Mouse (Mus musculus): ENCODE results near the gene Nub1. TPM values are rescaled to one million over a fixed set of nuclear protein-coding genes. Genes with fewer than 3 reads are reported as not detected.

Gene Nub1
- polyA plus RNA-seq (2015; fragmentation: Nextera tagmentation; extraction: Ambion mirVana), result 48.6 and 49.8 TPM in 2 replicates

GRCm38 (mm10) chr5:24685366-24686093 lies at the start of gene Nub1:
Gene Nub1 (plus strand): TSS chr5:24685532.
- Histone ChIP-seq H3K9ac (ENCODE audit: low read depth, low read length) (peak within 1 kb of the TSS; percentile 86), H3K4me2 (ENCODE audit: low read length) (peak within 1 kb of the TSS; percentile 82), H3K27me3 (ENCODE audit: control insufficient read depth, insufficient read depth, low read depth, low read length) (no peaks in the 10 kb centered on the region), H3K36me3 (ENCODE audit: control insufficient read depth, insufficient read depth, low read length) (peaks cover 8% of the 10 kb centered on the region), H3K4me1 (ENCODE audit: control insufficient read depth, insufficient read depth, low read length) (peaks cover 13% of the 10 kb centered on the region), H3K4me3 (ENCODE audit: low read depth, low read length) (peak within 1 kb of the TSS; percentile 91), H3K27ac (ENCODE audit: low read length) (peak within 1 kb of the TSS; percentile 97), H3K9me3 (replicated peaks; ENCODE audit: control insufficient read depth, low read length, poor library complexity, severe bottlenecking) (no peaks in the 10 kb centered on the region)
- WGBS, result under 1% methylated on average over 52 of the region's 53 CpGs
- peak; percentile 98 for ATAC-seq

DNA sequence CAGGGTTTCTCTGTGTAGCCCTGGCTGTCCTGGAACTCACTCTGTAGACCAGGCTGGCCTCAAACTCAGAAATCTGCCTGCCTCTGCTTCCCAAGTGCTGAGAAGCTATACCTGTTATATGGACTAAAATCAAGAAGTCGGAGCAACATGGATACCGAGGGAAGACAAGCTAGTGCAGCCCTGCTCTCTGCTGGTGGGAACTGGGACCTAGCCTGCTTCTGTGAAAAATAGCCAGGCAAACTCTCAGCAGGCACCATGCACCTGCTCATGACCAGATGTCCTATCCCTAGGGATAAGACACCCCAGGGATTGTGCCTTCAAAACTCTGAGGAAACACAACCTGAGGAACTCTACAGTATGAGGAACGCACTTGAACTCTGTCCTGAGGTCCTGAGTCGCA lies 48.3 kb upstream of the Nub1 start:
- H3K9me3 ChIP-seq (replicated peaks; ENCODE audit: control insufficient read depth, low read length, poor library complexity, severe bottlenecking), result no peaks in the 10 kb centered on the region
- 79% methylated on average over 4 of the region's 4 CpGs for WGBS
- H3K27ac ChIP-seq (ENCODE audit: low read length), result no peak overlapping the region
- no peak overlapping the region for H3K4me2 ChIP-seq (ENCODE audit: low read length)
- H3K27me3 ChIP-seq (ENCODE audit: control insufficient read depth, insufficient read depth, low read depth, low read length), result no peaks in the 10 kb centered on the region
- ATAC-seq, result no peak
- no peak overlapping the region for H3K9ac ChIP-seq (ENCODE audit: low read depth, low read length)
- peaks cover 13% of the 10 kb centered on the region for H3K4me1 ChIP-seq (ENCODE audit: control insufficient read depth, insufficient read depth, low read length)
- no peak overlapping the region for H3K4me3 ChIP-seq (ENCODE audit: low read depth, low read length)
- H3K36me3 ChIP-seq (ENCODE audit: control insufficient read depth, insufficient read depth, low read length), result no peaks in the 10 kb centered on the region

DNA sequence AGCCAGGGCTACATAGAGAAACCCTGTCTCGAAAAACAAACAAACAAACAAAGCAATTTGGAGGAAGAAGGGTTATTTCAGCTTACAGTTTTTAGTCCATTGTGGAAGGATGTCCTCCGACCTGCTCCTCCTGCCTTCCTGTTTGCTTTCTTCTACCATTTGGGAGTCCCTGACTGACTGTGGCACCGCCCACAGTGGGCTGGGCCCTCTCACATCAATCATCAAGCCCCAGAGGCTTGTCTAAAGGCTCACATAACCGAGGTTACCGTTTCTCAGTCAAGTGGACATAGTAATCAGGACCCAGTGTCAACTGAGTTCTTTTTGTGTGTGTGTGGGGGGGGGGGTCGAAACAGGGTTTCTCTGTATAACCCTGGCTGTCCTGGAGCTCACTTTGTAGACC lies 47.2 kb upstream of the Nub1 start:
- Histone ChIP-seq H3K4me1 (ENCODE audit: control insufficient read depth, insufficient read depth, low read length) (peaks cover 13% of the 10 kb centered on the region), H3K9me3 (replicated peaks; ENCODE audit: control insufficient read depth, low read length, poor library complexity, severe bottlenecking) (no peaks in the 10 kb centered on the region), H3K9ac (ENCODE audit: low read depth, low read length) (no peak overlapping the region), H3K4me3 (ENCODE audit: low read depth, low read length) (no peak overlapping the region), H3K36me3 (ENCODE audit: control insufficient read depth, insufficient read depth, low read length) (no peaks in the 10 kb centered on the region), H3K27ac (ENCODE audit: low read length) (no peak overlapping the region), H3K27me3 (ENCODE audit: control insufficient read depth, insufficient read depth, low read depth, low read length) (no peaks in the 10 kb centered on the region), H3K4me2 (ENCODE audit: low read length) (no peak overlapping the region)
- no peak for ATAC-seq
- WGBS, result 65% methylated on average over 6 of the region's 6 CpGs

DNA sequence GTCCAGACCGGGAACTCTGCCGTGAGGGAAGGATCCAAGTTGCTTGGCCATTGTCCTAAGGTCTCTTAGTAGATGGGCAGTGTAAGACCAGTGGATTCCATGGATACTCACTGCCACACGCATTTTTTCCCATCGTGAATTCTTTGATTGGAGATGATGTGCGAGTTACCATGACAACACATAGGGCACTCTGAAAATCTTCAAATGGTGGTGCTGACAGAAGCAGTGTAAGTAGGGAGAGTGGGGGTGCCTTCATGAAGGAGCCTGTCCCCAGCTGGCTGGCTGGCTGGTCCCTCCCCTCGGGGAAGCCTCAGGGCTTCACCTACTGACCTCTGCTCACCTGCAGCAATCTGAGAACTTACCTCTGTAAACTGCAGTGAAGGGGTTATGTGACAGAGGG lies 46.3 kb upstream of the Nub1 start:
- Histone ChIP-seq H3K9me3 (replicated peaks; ENCODE audit: control insufficient read depth, low read length, poor library complexity, severe bottlenecking) (no peaks in the 10 kb centered on the region), H3K27ac (ENCODE audit: low read length) (peak overlapping the region; percentile 71), H3K4me1 (ENCODE audit: control insufficient read depth, insufficient read depth, low read length) (peaks cover 13% of the 10 kb centered on the region), H3K4me3 (ENCODE audit: low read depth, low read length) (no peak overlapping the region), H3K36me3 (ENCODE audit: control insufficient read depth, insufficient read depth, low read length) (no peaks in the 10 kb centered on the region), H3K27me3 (ENCODE audit: control insufficient read depth, insufficient read depth, low read depth, low read length) (no peaks in the 10 kb centered on the region), H3K9ac (ENCODE audit: low read depth, low read length) (peak overlapping the region; percentile 18; the same call in 1 of the 2 replicates), H3K4me2 (ENCODE audit: low read length) (no peak overlapping the region)
- ATAC-seq, result peak; percentile 71
- 53% methylated on average over 6 of the region's 6 CpGs for WGBS

- no peaks in the 10 kb centered on the region for H3K36me3 ChIP-seq (ENCODE audit: control insufficient read depth, insufficient read depth, low read length)
- no peak for ATAC-seq
- H3K27me3 ChIP-seq (ENCODE audit: control insufficient read depth, insufficient read depth, low read depth, low read length), result no peaks in the 10 kb centered on the region
- no peaks in the 10 kb centered on the region for H3K9me3 ChIP-seq (replicated peaks; ENCODE audit: control insufficient read depth, low read length, poor library complexity, severe bottlenecking)
- H3K4me3 ChIP-seq (ENCODE audit: low read depth, low read length), result no peak overlapping the region
- H3K9ac ChIP-seq (ENCODE audit: low read depth, low read length), result no peak overlapping the region
- H3K27ac ChIP-seq (ENCODE audit: low read length), result no peak overlapping the region
- no peak overlapping the region for H3K4me2 ChIP-seq (ENCODE audit: low read length)
- H3K4me1 ChIP-seq (ENCODE audit: control insufficient read depth, insufficient read depth, low read length), result no peaks in the 10 kb centered on the region
- WGBS, result 83% methylated on average over 1 of the region's 1 CpGs
Measured at GRCm38 (mm10) chr5:24645454-24645853, 39.9 kb upstream of the Nub1 start.

DNA sequence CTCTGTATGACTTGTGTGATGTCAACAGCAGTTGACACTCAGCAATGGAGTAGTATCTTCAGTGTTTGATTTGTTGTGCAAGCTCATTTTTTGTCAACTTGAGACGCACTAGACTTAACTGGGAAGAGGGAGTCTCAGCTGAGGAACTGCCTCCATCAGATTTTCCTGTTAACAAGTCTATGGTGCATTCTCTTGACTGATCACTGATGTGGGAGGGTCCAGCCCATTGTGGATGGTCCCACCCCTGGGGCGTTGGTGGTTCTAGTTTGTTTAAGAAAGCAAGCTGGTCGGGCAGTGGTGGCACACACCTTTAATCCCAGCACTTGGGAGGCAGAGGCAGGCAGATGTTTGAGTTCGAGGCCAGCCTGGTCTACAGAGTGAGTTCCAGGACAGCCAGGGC lies 36.1 kb upstream of the Nub1 start:
- H3K36me3 ChIP-seq (ENCODE audit: control insufficient read depth, insufficient read depth, low read length), result no peaks in the 10 kb centered on the region
- WGBS, result 59% methylated on average over 4 of the region's 4 CpGs
- H3K4me3 ChIP-seq (ENCODE audit: low read depth, low read length), result no peak overlapping the region
- 0 out of 2 replicates have a peak, but pooled peaks cover 3% of the 10 kb centered on the region for H3K4me1 ChIP-seq (ENCODE audit: control insufficient read depth, insufficient read depth, low read length)
- no peak overlapping the region for H3K27ac ChIP-seq (ENCODE audit: low read length)
- H3K27me3 ChIP-seq (ENCODE audit: control insufficient read depth, insufficient read depth, low read depth, low read length), result no peaks in the 10 kb centered on the region
- no peak overlapping the region for H3K4me2 ChIP-seq (ENCODE audit: low read length)
- H3K9me3 ChIP-seq (replicated peaks; ENCODE audit: control insufficient read depth, low read length, poor library complexity, severe bottlenecking), result no peaks in the 10 kb centered on the region
- no peak overlapping the region for H3K9ac ChIP-seq (ENCODE audit: low read depth, low read length)
- no peak for ATAC-seq

GRCm38 (mm10) chr5:24649701-24650100 lies 35.6 kb upstream of the Nub1 start:
- no peak overlapping the region for H3K4me3 ChIP-seq (ENCODE audit: low read depth, low read length)
- H3K9ac ChIP-seq (ENCODE audit: low read depth, low read length), result no peak overlapping the region
- H3K27me3 ChIP-seq (ENCODE audit: control insufficient read depth, insufficient read depth, low read depth, low read length), result no peaks in the 10 kb centered on the region
- H3K27ac ChIP-seq (ENCODE audit: low read length), result no peak overlapping the region
- no peak for ATAC-seq
- H3K9me3 ChIP-seq (replicated peaks; ENCODE audit: control insufficient read depth, low read length, poor library complexity, severe bottlenecking), result no peaks in the 10 kb centered on the region
- no peaks in the 10 kb centered on the region for H3K36me3 ChIP-seq (ENCODE audit: control insufficient read depth, insufficient read depth, low read length)
- H3K4me1 ChIP-seq (ENCODE audit: control insufficient read depth, insufficient read depth, low read length), result 0 out of 2 replicates have a peak, but pooled peaks cover 3% of the 10 kb centered on the region
- 77% methylated on average over 7 of the region's 7 CpGs for WGBS
- no peak overlapping the region for H3K4me2 ChIP-seq (ENCODE audit: low read length)

DNA sequence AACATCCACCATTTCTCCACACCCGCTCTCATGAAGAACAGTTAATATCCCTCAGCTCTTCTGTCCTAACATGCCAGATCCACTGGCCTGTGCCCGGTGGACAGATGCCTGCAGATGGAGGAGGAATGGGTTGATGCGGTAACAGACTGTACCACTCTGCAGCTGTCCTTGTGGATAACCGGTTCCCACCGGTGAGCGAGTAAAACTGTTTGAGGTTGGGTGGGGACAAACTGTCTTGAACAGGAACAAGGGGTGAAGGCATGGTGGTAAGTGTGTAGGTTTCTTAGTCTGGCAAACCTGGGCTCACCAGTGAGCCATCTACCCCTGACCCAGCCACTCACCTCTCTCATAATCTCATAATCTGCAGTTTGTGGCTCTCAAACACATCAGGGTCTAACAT lies 34.0 kb upstream of the Nub1 start:
- no peaks in the 10 kb centered on the region for H3K36me3 ChIP-seq (ENCODE audit: control insufficient read depth, insufficient read depth, low read length)
- ATAC-seq, result no peak; the same call in 1 of the 2 replicates
- 86% methylated on average over 6 of the region's 6 CpGs for WGBS
- H3K4me1 ChIP-seq (ENCODE audit: control insufficient read depth, insufficient read depth, low read length), result 0 out of 2 replicates have a peak, but pooled peaks cover 3% of the 10 kb centered on the region
- H3K27me3 ChIP-seq (ENCODE audit: control insufficient read depth, insufficient read depth, low read depth, low read length), result no peaks in the 10 kb centered on the region
- no peak overlapping the region for H3K4me3 ChIP-seq (ENCODE audit: low read depth, low read length)
- H3K27ac ChIP-seq (ENCODE audit: low read length), result no peak overlapping the region
- no peak overlapping the region for H3K4me2 ChIP-seq (ENCODE audit: low read length)
- H3K9ac ChIP-seq (ENCODE audit: low read depth, low read length), result peak overlapping the region; percentile 11; the same call in 1 of the 2 replicates
- no peaks in the 10 kb centered on the region for H3K9me3 ChIP-seq (replicated peaks; ENCODE audit: control insufficient read depth, low read length, poor library complexity, severe bottlenecking)

Data from midbrain, embryonic 16.5 days (tissue).